ENCODE assay signal across 7 mouse cellular contexts in the genomic region with DNA sequence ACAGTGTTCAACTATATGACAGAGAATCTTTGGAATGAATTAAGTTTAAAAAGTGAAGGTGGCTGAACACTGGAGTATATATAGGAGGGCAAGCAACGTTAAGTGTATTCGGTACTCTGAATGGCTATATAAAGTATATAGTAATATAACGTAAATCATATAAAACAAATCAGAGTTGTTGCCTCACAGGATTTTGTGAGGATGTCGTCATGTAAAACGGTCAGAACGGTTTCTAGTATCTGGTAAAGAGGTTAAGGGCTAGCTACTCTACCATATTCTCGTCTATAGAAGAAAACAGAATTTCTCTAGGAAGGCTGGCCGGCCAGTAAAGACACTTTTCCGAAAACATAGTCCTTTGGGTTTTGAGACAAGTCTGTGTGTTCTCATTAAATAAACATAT. TPM values are rescaled to one million over a fixed set of nuclear protein-coding genes. Genes with fewer than 3 reads are reported as not detected.
DNase-seq lines count a peak whose midpoint lies in the region; ATAC-seq and TF ChIP-seq lines count a peak whose summit lies in the region.

No protein-coding gene starts in this region.

- H3K4me1 ChIP-seq in lung, postnatal 0 days (ENCODE audit: insufficient read depth, low read depth, low read length) = peaks cover 6% of the 10 kb centered on the region; the same call in 1 of the 2 replicates
- peaks cover 9% of the 10 kb centered on the region; the same call in 1 of the 2 replicates for H3K4me1 ChIP-seq in embryonic fibroblast, embryonic 13.5 days (ENCODE audit: control insufficient read depth, insufficient read depth, low read length)
- H3K4me1 ChIP-seq in limb, embryonic 13.5 days = peaks cover 21% of the 10 kb centered on the region
- H3K4me1 ChIP-seq in stomach, embryonic 14.5 days (ENCODE audit: control insufficient read depth, insufficient read depth, low read length) = peaks cover 15% of the 10 kb centered on the region; the same call in 1 of the 2 replicates

- H3K27me3 ChIP-seq in lung, postnatal 0 days (replicated peaks; ENCODE audit: insufficient read depth, low read length) = no peaks in the 10 kb centered on the region
- H3K27me3 ChIP-seq in limb, embryonic 13.5 days = no peaks in the 10 kb centered on the region
- no peaks in the 10 kb centered on the region for H3K27me3 ChIP-seq in stomach, embryonic 14.5 days (ENCODE audit: control insufficient read depth, insufficient read depth, low read length)

- peak overlapping the region; percentile 90 for H3K4me2 ChIP-seq in lung, postnatal 0 days (replicated peaks; ENCODE audit: low read depth, low read length)
- H3K4me2 ChIP-seq in limb, embryonic 13.5 days (replicated peaks) = peak overlapping the region; percentile 67
- H3K4me2 ChIP-seq in stomach, embryonic 14.5 days (replicated peaks; ENCODE audit: low read depth, low read length) = peak overlapping the region; percentile 85

- H3K9ac ChIP-seq in lung, postnatal 0 days (replicated peaks; ENCODE audit: low read depth) = peak overlapping the region; percentile 43
- H3K9ac ChIP-seq in limb, embryonic 13.5 days = peak overlapping the region; percentile 85
- peak overlapping the region; percentile 31; the same call in 1 of the 2 replicates for H3K9ac ChIP-seq in stomach, embryonic 14.5 days (replicated peaks; ENCODE audit: low read depth, low read length)

- H3K9me3 ChIP-seq in lung, postnatal 0 days (ENCODE audit: low read length) = no peaks in the 10 kb centered on the region
- H3K9me3 ChIP-seq in limb, embryonic 13.5 days = no peaks in the 10 kb centered on the region
- no peaks in the 10 kb centered on the region for H3K9me3 ChIP-seq in stomach, embryonic 14.5 days (ENCODE audit: control insufficient read depth, low read depth, low read length)

- no peak for TF ChIP-seq EP300 in lung, postnatal 0 days (IDR thresholded peaks at IDR 0.05)

- H3K27ac ChIP-seq in lung, postnatal 0 days (ENCODE audit: low read length) = peak overlapping the region; percentile 97
- H3K27ac ChIP-seq in embryonic fibroblast, embryonic 13.5 days (ENCODE audit: insufficient read depth, low read length) = peak overlapping the region; percentile 98
- H3K27ac ChIP-seq in limb, embryonic 13.5 days = peak overlapping the region; percentile 91; the same call in 1 of the 2 replicates
- H3K27ac ChIP-seq in stomach, embryonic 14.5 days (ENCODE audit: low read length) = peak overlapping the region; percentile 85; the same call in 1 of the 2 replicates

- ATAC-seq in lung, postnatal 0 days = no peak
- ATAC-seq in limb, embryonic 13.5 days (ENCODE audit: low FRiP score, low read depth) = no peak
- no peak for ATAC-seq in stomach, embryonic 14.5 days (ENCODE audit: insufficient number of reproducible peaks, insufficient read depth, low FRiP score, low read depth)

- peak overlapping the region; percentile 62 for H3K4me3 ChIP-seq in lung, postnatal 0 days (ENCODE audit: low read depth, low read length)
- H3K4me3 ChIP-seq in embryonic fibroblast, embryonic 13.5 days (ENCODE audit: insufficient read depth, low read length) = peak overlapping the region; percentile 90
- peak overlapping the region; percentile 78 for H3K4me3 ChIP-seq in limb, embryonic 13.5 days
- H3K4me3 ChIP-seq in stomach, embryonic 14.5 days (ENCODE audit: low read depth, low read length) = peak overlapping the region; percentile 74

- TF ChIP-seq POLR2A in embryonic fibroblast, embryonic 13.5 days (IDR thresholded peaks at IDR 0.05; ENCODE audit: low read depth, low read length) = no peak

- H3K36me3 ChIP-seq in lung, postnatal 0 days (ENCODE audit: insufficient read depth, low read length) = no peaks in the 10 kb centered on the region
- H3K36me3 ChIP-seq in limb, embryonic 13.5 days = peaks cover 15% of the 10 kb centered on the region
- peaks cover 11% of the 10 kb centered on the region for H3K36me3 ChIP-seq in stomach, embryonic 14.5 days (ENCODE audit: control insufficient read depth, insufficient read depth, low read length)

- no peak for TF ChIP-seq CTCF in lung, postnatal 0 days (IDR thresholded peaks at IDR 0.05)
- TF ChIP-seq CTCF in embryonic fibroblast, embryonic 13.5 days (IDR thresholded peaks at IDR 0.05; ENCODE audit: borderline replicate concordance, insufficient read depth, low read length) = no peak

- whole genome bisulfite sequencing in lung, postnatal 0 days = 4% methylated on average over 9 of the region's 9 CpGs
- WGBS in limb, embryonic 13.5 days = 7% methylated on average over 9 of the region's 9 CpGs
- 7% methylated on average over 9 of the region's 9 CpGs for WGBS in stomach, embryonic 14.5 days

- no peak for DNase-seq in lung, postnatal 0 days (ENCODE audit: low spot score)
- no peak for DNase-seq in lung, postnatal 10 days
- DNase-seq in gastrocnemius, postnatal 4 days (ENCODE audit: low spot score in 2 of 2) = no peak
- DNase-seq in cerebellum, adult 9-10 months = no peak

RNA-seq across cellular contexts. Expression of gene Trim41, which starts 0.6 kb away (rescaled TPM):
- polyA plus RNA-seq in lung, postnatal 0 days (2015; fragmentation: Nextera tagmentation; extraction: Ambion mirVana) = 4.3 and 5.1 TPM in 2 replicates
- 27.2 and 40.7 TPM in 2 replicates for polyA plus RNA-seq in embryonic fibroblast, embryonic 13.5 days (2011; ENCODE audit: insufficient read length, low read depth, missing spikeins)
- 7.8 and 8.7 TPM in 2 replicates for polyA plus RNA-seq in limb, embryonic 13.5 days (2015; fragmentation: Nextera tagmentation; extraction: Ambion mirVana)
- 5.8 and 6.2 TPM in 2 replicates for polyA plus RNA-seq in stomach, embryonic 14.5 days (2014; fragmentation: Nextera tagmentation; extraction: Ambion mirVana)
- 10 to 100 TPM; 26.4 to 30.1 TPM for total RNA-seq in gastrocnemius, postnatal 4 days (2021)

RNA-seq across cellular contexts. Expression of gene Trim7, which starts 8.1 kb away (rescaled TPM):
- 1.2 and 1.6 TPM in 2 replicates for polyA plus RNA-seq in lung, postnatal 0 days (2015; fragmentation: Nextera tagmentation; extraction: Ambion mirVana)
- 16.0 and 19.1 TPM in 2 replicates for polyA plus RNA-seq in embryonic fibroblast, embryonic 13.5 days (2011; ENCODE audit: insufficient read length, low read depth, missing spikeins)
- 1.0 and 1.2 TPM in 2 replicates for polyA plus RNA-seq in limb, embryonic 13.5 days (2015; fragmentation: Nextera tagmentation; extraction: Ambion mirVana)
- polyA plus RNA-seq in stomach, embryonic 14.5 days (2014; fragmentation: Nextera tagmentation; extraction: Ambion mirVana) = 1.4 and 2.1 TPM in 2 replicates
- 10 to 100 TPM; 46.3 to 63.6 TPM for total RNA-seq in gastrocnemius, postnatal 4 days (2021)

RNA-seq across cellular contexts. Expression of gene Gm12184, which starts 8.7 kb away (rescaled TPM):
- polyA plus RNA-seq in lung, postnatal 0 days (2015; fragmentation: Nextera tagmentation; extraction: Ambion mirVana) = 4.4 and 5.5 TPM in 2 replicates
- polyA plus RNA-seq in embryonic fibroblast, embryonic 13.5 days (2011; ENCODE audit: insufficient read length, low read depth, missing spikeins) = 40.5 and 61.2 TPM in 2 replicates
- polyA plus RNA-seq in limb, embryonic 13.5 days (2015; fragmentation: Nextera tagmentation; extraction: Ambion mirVana) = 3.1 and 4.9 TPM in 2 replicates
- 4.5 and 4.9 TPM in 2 replicates for polyA plus RNA-seq in stomach, embryonic 14.5 days (2014; fragmentation: Nextera tagmentation; extraction: Ambion mirVana)
- 1 to 10 TPM; 1.9 to 4.9 TPM for total RNA-seq in gastrocnemius, postnatal 4 days (2021)

RNA-seq across cellular contexts. Expression of gene Rack1, which starts 17.7 kb away (rescaled TPM):
- polyA plus RNA-seq in lung, postnatal 0 days (2015; fragmentation: Nextera tagmentation; extraction: Ambion mirVana) = 404 and 434 TPM in 2 replicates
- 1,745 and 1,759 TPM in 2 replicates for polyA plus RNA-seq in embryonic fibroblast, embryonic 13.5 days (2011; ENCODE audit: insufficient read length, low read depth, missing spikeins)
- polyA plus RNA-seq in limb, embryonic 13.5 days (2015; fragmentation: Nextera tagmentation; extraction: Ambion mirVana) = 706 and 735 TPM in 2 replicates
- polyA plus RNA-seq in stomach, embryonic 14.5 days (2014; fragmentation: Nextera tagmentation; extraction: Ambion mirVana) = 984 TPM in 2 replicates
- 100 to 1,000 TPM; 692 to 818 TPM for total RNA-seq in gastrocnemius, postnatal 4 days (2021)

RNA-seq across cellular contexts. Expression of gene Irgm1, which starts 53.7 kb away (rescaled TPM):
- polyA plus RNA-seq in lung, postnatal 0 days (2015; fragmentation: Nextera tagmentation; extraction: Ambion mirVana) = 20.2 and 26.4 TPM in 2 replicates
- 36.5 and 61.8 TPM in 2 replicates for polyA plus RNA-seq in embryonic fibroblast, embryonic 13.5 days (2011; ENCODE audit: insufficient read length, low read depth, missing spikeins)
- polyA plus RNA-seq in limb, embryonic 13.5 days (2015; fragmentation: Nextera tagmentation; extraction: Ambion mirVana) = 4.6 and 5.4 TPM in 2 replicates
- polyA plus RNA-seq in stomach, embryonic 14.5 days (2014; fragmentation: Nextera tagmentation; extraction: Ambion mirVana) = 12.9 and 13.2 TPM in 2 replicates
- total RNA-seq in gastrocnemius, postnatal 4 days (2021) = 1 to 10 TPM; 7.9 to 8.0 TPM

Comparison
In these comparisons a context has a peak if more than half of its experiments do, and no peak if none do; other contexts are left out.
1. H3K9ac ChIP-seq: peak in every context shown above with its lines; median percentile 85 in limb, embryonic 13.5 days; 43 in lung, postnatal 0 days; 31 in stomach, embryonic 14.5 days.